Mouse (Mus musculus): Measurements from ENCODE around the gene Tnfrsf1a. TPM values are rescaled to one million over a fixed set of nuclear protein-coding genes. Genes with fewer than 3 reads are reported as not detected.
"Not testable (repeated sequence)": the region's sequence is repeated elsewhere in the genome, so short reads cannot be mapped to it uniquely, and the experiment has no call there.

Tnfrsf1a gene
- total RNA-seq (2014; rRNA removed): 21.0 and 28.6 TPM in 2 replicates
- polyA plus RNA-seq (2012; rRNA removed): 89.3 and 110 TPM in 2 replicates

- no peak for DNase-seq (ENCODE audit: extremely low read depth, low read depth, low spot score)
- H3K27ac ChIP-seq (replicated peaks; ENCODE audit: insufficient read depth, low read depth, low read length): peak within 1 kb of the TSS; percentile 92
- no peaks in the 10 kb centered on the region for H3K27me3 ChIP-seq (ENCODE audit: control insufficient read depth, insufficient read depth, low read length)
- peak within 1 kb of the TSS; percentile 94 for H3K9ac ChIP-seq (ENCODE audit: low read depth, low read length)
- no peak for TF ChIP-seq CTCF (IDR thresholded peaks at IDR 0.05; ENCODE audit: low read depth, low read length)
- no peak for TF ChIP-seq POLR2A (IDR thresholded peaks at IDR 0.05; ENCODE audit: extremely low read depth, insufficient read depth, low read length)
- WGBS: 19% methylated on average over 22 of the region's 22 CpGs
- H3K4me1 ChIP-seq (ENCODE audit: control insufficient read depth, insufficient read depth, low read length): peaks cover 32% of the 10 kb centered on the region
- H3K79me2 ChIP-seq (ENCODE audit: control insufficient read depth, insufficient read depth, low read length): peaks cover 38% of the 10 kb centered on the region; the same call in 1 of the 2 replicates
- H3K4me3 ChIP-seq (ENCODE audit: insufficient read depth, low read depth, low read length): peak within 1 kb of the TSS; percentile 71
- H3K36me3 ChIP-seq (ENCODE audit: control insufficient read depth, insufficient read depth, low read length): no peaks in the 10 kb centered on the region
Measured at GRCm38 (mm10) chr6:125348721-125349574, at the start of gene Tnfrsf1a. Gene Tnfrsf1a (plus strand): TSS chr6:125349362.

- Histone ChIP-seq H3K4me3 (ENCODE audit: insufficient read depth, low read depth, low read length) (no peak overlapping the region), H3K4me1 (ENCODE audit: control insufficient read depth, insufficient read depth, low read length) (0 out of 2 replicates have a peak, but pooled peaks cover 2% of the 10 kb centered on the region), H3K27me3 (ENCODE audit: control insufficient read depth, insufficient read depth, low read length) (no peaks in the 10 kb centered on the region), H3K27ac (replicated peaks; ENCODE audit: insufficient read depth, low read depth, low read length) (no peak overlapping the region), H3K79me2 (ENCODE audit: control insufficient read depth, insufficient read depth, low read length) (no peaks in the 10 kb centered on the region), H3K36me3 (ENCODE audit: control insufficient read depth, insufficient read depth, low read length) (no peaks in the 10 kb centered on the region), H3K9ac (ENCODE audit: low read depth, low read length) (no peak overlapping the region)
- TF ChIP-seq POLR2A (IDR thresholded peaks at IDR 0.05; ENCODE audit: extremely low read depth, insufficient read depth, low read length): no peak
- no peak for TF ChIP-seq CTCF (IDR thresholded peaks at IDR 0.05; ENCODE audit: low read depth, low read length)
- no peak for DNase-seq (ENCODE audit: extremely low read depth, low read depth, low spot score)
- 89% methylated on average over 1 of the region's 1 CpGs for WGBS
Measured at GRCm38 (mm10) chr6:125300982-125301381, 48.2 kb upstream of the Tnfrsf1a start.

- Histone ChIP-seq H3K9ac (ENCODE audit: low read depth, low read length) (no peak overlapping the region), H3K4me1 (ENCODE audit: control insufficient read depth, insufficient read depth, low read length) (no peaks in the 10 kb centered on the region), H3K36me3 (ENCODE audit: control insufficient read depth, insufficient read depth, low read length) (peaks cover 2% of the 10 kb centered on the region; the same call in 1 of the 2 replicates), H3K27me3 (ENCODE audit: control insufficient read depth, insufficient read depth, low read length) (no peaks in the 10 kb centered on the region), H3K4me3 (ENCODE audit: insufficient read depth, low read depth, low read length) (no peak overlapping the region), H3K27ac (replicated peaks; ENCODE audit: insufficient read depth, low read depth, low read length) (peak overlapping the region; percentile 70), H3K79me2 (ENCODE audit: control insufficient read depth, insufficient read depth, low read length) (no peaks in the 10 kb centered on the region)
- TF ChIP-seq CTCF (IDR thresholded peaks at IDR 0.05; ENCODE audit: low read depth, low read length) (no peak), POLR2A (IDR thresholded peaks at IDR 0.05; ENCODE audit: extremely low read depth, insufficient read depth, low read length) (no peak)
- WGBS: 74% methylated on average over 24 of the region's 24 CpGs
- DNase-seq (ENCODE audit: extremely low read depth, low read depth, low spot score): peak; percentile 35
Measured at GRCm38 (mm10) chr6:125302231-125302982, 46.8 kb upstream of the Tnfrsf1a start.

- TF ChIP-seq CTCF (IDR thresholded peaks at IDR 0.05; ENCODE audit: low read depth, low read length) (no peak), POLR2A (IDR thresholded peaks at IDR 0.05; ENCODE audit: extremely low read depth, insufficient read depth, low read length) (no peak)
- WGBS: 89% methylated on average over 4 of the region's 4 CpGs
- peak overlapping the region; percentile 56 for H3K27ac ChIP-seq (replicated peaks; ENCODE audit: insufficient read depth, low read depth, low read length)
Measured at GRCm38 (mm10) chr6:125303242-125303641, 45.9 kb upstream of the Tnfrsf1a start.

GRCm38 (mm10) chr6:125304408-125304807 is 44.8 kb upstream of the Tnfrsf1a start:
- H3K9ac ChIP-seq (ENCODE audit: low read depth, low read length); H3K4me1 ChIP-seq (ENCODE audit: control insufficient read depth, insufficient read depth, low read length); DNase-seq (ENCODE audit: extremely low read depth, low read depth, low spot score); H3K27ac ChIP-seq (replicated peaks; ENCODE audit: insufficient read depth, low read depth, low read length); H3K79me2 ChIP-seq (ENCODE audit: control insufficient read depth, insufficient read depth, low read length); H3K36me3 ChIP-seq (ENCODE audit: control insufficient read depth, insufficient read depth, low read length); H3K4me3 ChIP-seq (ENCODE audit: insufficient read depth, low read depth, low read length); H3K27me3 ChIP-seq (ENCODE audit: control insufficient read depth, insufficient read depth, low read length): not testable (repeated sequence)
- WGBS: 86% methylated on average over 7 of the region's 7 CpGs

More at GRCm38 (mm10) chr6:125303242-125303641, 45.9 kb upstream of the Tnfrsf1a start:
- Histone ChIP-seq H3K9ac (ENCODE audit: low read depth, low read length) (no peak overlapping the region), H3K4me3 (ENCODE audit: insufficient read depth, low read depth, low read length) (no peak overlapping the region), H3K4me1 (ENCODE audit: control insufficient read depth, insufficient read depth, low read length) (no peaks in the 10 kb centered on the region), H3K79me2 (ENCODE audit: control insufficient read depth, insufficient read depth, low read length) (no peaks in the 10 kb centered on the region), H3K27me3 (ENCODE audit: control insufficient read depth, insufficient read depth, low read length) (no peaks in the 10 kb centered on the region), H3K36me3 (ENCODE audit: control insufficient read depth, insufficient read depth, low read length) (peaks cover 5% of the 10 kb centered on the region; the same call in 1 of the 2 replicates)
- DNase-seq (ENCODE audit: extremely low read depth, low read depth, low spot score): no peak

All from liver, adult 2 months (tissue).